Mouse (Mus musculus): ENCODE results near the gene Sos1.
"Not testable (repeated sequence)": the region's sequence is repeated elsewhere in the genome, so short reads cannot be mapped to it uniquely, and the experiment has no call there.

The Sos1 gene

GRCm38 (mm10) chr17:80418572-80419210 lies 61.6 kb downstream of the Sos1 start:
- DNase-seq (ENCODE audit: low spot score), result no peak

- DNase-seq (ENCODE audit: low spot score), result no peak
Observed at GRCm38 (mm10) chr17:80411182-80411581, 69.1 kb downstream of the Sos1 start.

- no peak for DNase-seq (ENCODE audit: low spot score)
Observed at GRCm38 (mm10) chr17:80398243-80398642, 82.0 kb downstream of the Sos1 start.

GRCm38 (mm10) chr17:80391423-80392403 lies 88.5 kb downstream of the Sos1 start:
- peak; percentile 11 for DNase-seq (ENCODE audit: low spot score)

GRCm38 (mm10) chr17:80390024-80390423 lies 90.2 kb downstream of the Sos1 start:
- DNase-seq (ENCODE audit: low spot score), result no peak

GRCm38 (mm10) chr17:80385671-80386070 lies 94.6 kb downstream of the Sos1 start:
- DNase-seq (ENCODE audit: low spot score), result no peak

- not testable (repeated sequence) for DNase-seq (ENCODE audit: low spot score)
Observed at GRCm38 (mm10) chr17:80378386-80378785, 101.9 kb downstream of the Sos1 start.

GRCm38 (mm10) chr17:80373726-80374096 lies 106.5 kb downstream of the Sos1 start:
- no peak for DNase-seq (ENCODE audit: low spot score)

GRCm38 (mm10) chr17:80372989-80373725 lies 107.1 kb downstream of the Sos1 start, which contains the start of gene Gm10190:
TSS of gene Gm10190 (minus strand) at chr17:80373541.
- peak; percentile 73 for DNase-seq (ENCODE audit: low spot score)

GRCm38 (mm10) chr17:80368606-80369005 lies 111.6 kb downstream of the Sos1 start:
- DNase-seq (ENCODE audit: low spot score), result no peak

GRCm38 (mm10) chr17:80367276-80367675 lies 113.0 kb downstream of the Sos1 start:
- DNase-seq (ENCODE audit: low spot score), result no peak

GRCm38 (mm10) chr17:80360245-80360644 lies 120.0 kb downstream of the Sos1 start:
- no peak for DNase-seq (ENCODE audit: low spot score)

- DNase-seq (ENCODE audit: low spot score), result no peak
Observed at GRCm38 (mm10) chr17:80347234-80347633, 133.0 kb downstream of the Sos1 start.

GRCm38 (mm10) chr17:80346591-80347125 lies 133.6 kb downstream of the Sos1 start:
- no peak for DNase-seq (ENCODE audit: low spot score)

- DNase-seq (ENCODE audit: low spot score), result no peak
Observed at GRCm38 (mm10) chr17:80345277-80345676, 135.0 kb downstream of the Sos1 start.

Measured in urinary bladder, postnatal 25 days (tissue).